Mouse (Mus musculus) kidney, adult 2 months (tissue): Measurements from ENCODE around the gene Zfp462.

Source experiments
- CTCF ChIP-seq: fragments of 200-500 bp; conservative IDR thresholded peaks from 2 replicates; pipeline ENCODE4 v1.5.1; 2011; ENCODE audit warnings: low read depth, mild to moderate bottlenecking, control low read depth, low read length, moderate library complexity, mixed read lengths; ENCODE audit not compliant: insufficient read depth, insufficient read length
- POLR2A ChIP-seq: fragments of 200-500 bp; IDR thresholded peaks from one replicate; pipeline ENCODE4 v1.6.1; 2011; ENCODE audit warnings: low read depth, low read length, control low read depth

- TF ChIP-seq POLR2A (no peak), CTCF (no peak)
Measured at GRCm38 (mm10) chr4:55121952-55122351, 177.1 kb downstream of the Zfp462 start.
